Mouse (Mus musculus) CH12.LX (cell line): ENCODE measurements around the gene Slc31a1. TPM values are rescaled to one million over a fixed set of nuclear protein-coding genes. Genes with fewer than 3 reads are reported as not detected.

Source experiments
- DNase-seq: peaks from one replicate; pipeline ENCODE4 v3.0.0-alpha.2; 2013; ENCODE audit errors: extremely low read depth
- H3K27ac ChIP-seq: 2 replicates; pipeline ENCODE4 v1.5.1; 2012; ENCODE audit warnings: low read depth, mild to moderate bottlenecking, control low read depth, moderate library complexity; ENCODE audit not compliant: insufficient read depth
- H3K27me3 ChIP-seq: replicated peaks from 2 replicates; pipeline ENCODE3; 2012; ENCODE audit warnings: inconsistent platforms
- H3K36me3 ChIP-seq, 2 experiments: replicated peaks in 1 of 2; 2 replicates each; pipeline versions ENCODE3 to v1.6.1; 2012; ENCODE audit warnings: inconsistent platforms in 1 of 2, low read length in 1 of 2, mild to moderate bottlenecking in 1 of 2, mixed read lengths in 1 of 2, moderate library complexity in 1 of 2; ENCODE audit not compliant: control insufficient read depth in 1 of 2, insufficient read depth in 1 of 2
- H3K4me1 ChIP-seq, 2 experiments: 2 replicates each; pipeline ENCODE4 v1.6.1; 2012; ENCODE audit warnings: inconsistent platforms in 1 of 2, moderate library complexity in 1 of 2; ENCODE audit not compliant: insufficient read depth in 2 of 2, control insufficient read depth in 1 of 2
- H3K4me2 ChIP-seq: 2 replicates; pipeline ENCODE4 v1.6.1; 2012; ENCODE audit warnings: low read depth, mild to moderate bottlenecking, control low read depth; ENCODE audit not compliant: poor library complexity, insufficient read depth, severe bottlenecking
- H3K4me3 ChIP-seq, 3 experiments: fragments of 150-350 bp in 1 of 3; sonication (generic) in 1 of 3; replicated peaks in 1 of 3; 2 replicates each; pipeline versions ENCODE3 to v1.5.1; 2011 to 2012; ENCODE audit warnings: low read depth in 2 of 3, low read length in 2 of 3, mild to moderate bottlenecking in 2 of 3, moderate library complexity in 2 of 3, control low read depth in 1 of 3, improper control_type of control experiment in 1 of 3, inconsistent platforms in 1 of 3, mixed read lengths in 1 of 3; ENCODE audit not compliant: poor library complexity in 1 of 3
- H3K79me2 ChIP-seq: replicated peaks from 2 replicates; pipeline ENCODE4 v1.6.1; 2012; ENCODE audit warnings: mild to moderate bottlenecking, moderate library complexity; ENCODE audit not compliant: control insufficient read depth, poor library complexity, insufficient read depth, severe bottlenecking; ENCODE audit errors: extremely low read depth
- H3K9ac ChIP-seq: 2 replicates; pipeline ENCODE4 v1.6.1; 2012; ENCODE audit warnings: low read depth, mild to moderate bottlenecking, control low read depth, moderate library complexity; ENCODE audit not compliant: insufficient read depth
- H3K9me3 ChIP-seq: replicated peaks from 2 replicates; pipeline ENCODE3; 2012; ENCODE audit warnings: low read length, inconsistent platforms, mixed read lengths
- BHLHE40 ChIP-seq: IDR thresholded peaks from 2 replicates; pipeline ENCODE4 v1.6.1; 2011; ENCODE audit warnings: mild to moderate bottlenecking, low read depth, low read length, improper control_type of control experiment
- CHD1 ChIP-seq: IDR thresholded peaks from 2 replicates; pipeline ENCODE4 v1.6.1; 2012; ENCODE audit warnings: low read depth, low read length, improper control_type of control experiment, inconsistent platforms
- CHD2 ChIP-seq: IDR thresholded peaks from 2 replicates; pipeline ENCODE4 v1.6.1; 2011; ENCODE audit warnings: low read length, improper control_type of control experiment
- CTCF ChIP-seq, 2 experiments: IDR thresholded peaks in 1 of 2; conservative IDR thresholded peaks in 1 of 2; 2 replicates each; pipeline ENCODE4 v1.5.1; 2011 to 2012; ENCODE audit warnings: low read depth in 2 of 2, low read length in 2 of 2, improper control_type of control experiment in 1 of 2, inconsistent platforms in 1 of 2, mild to moderate bottlenecking in 1 of 2, moderate library complexity in 1 of 2
- ELF1 ChIP-seq: IDR thresholded peaks from 2 replicates; pipeline ENCODE4 v1.6.1; 2014; ENCODE audit warnings: low read depth, mild to moderate bottlenecking, inconsistent platforms, low read length, improper control_type of control experiment
- EP300 ChIP-seq: IDR thresholded peaks from 2 replicates; pipeline ENCODE4 v1.6.1; 2011; ENCODE audit warnings: low read length, improper control_type of control experiment
- IRF4 ChIP-seq: IDR thresholded peaks from 2 replicates; pipeline ENCODE4 v1.6.1; 2014; ENCODE audit warnings: low read depth, mild to moderate bottlenecking, inconsistent platforms, low read length, improper control_type of control experiment
- JUN ChIP-seq: IDR thresholded peaks from 2 replicates; pipeline ENCODE4 v1.6.1; 2011; ENCODE audit warnings: low read depth, mild to moderate bottlenecking, low read length, improper control_type of control experiment, moderate library complexity; ENCODE audit not compliant: insufficient read depth
- JUND ChIP-seq: conservative IDR thresholded peaks from 2 replicates; pipeline ENCODE4 v1.6.1; 2011; ENCODE audit warnings: low read depth, low read length, improper control_type of control experiment
- KAT2A ChIP-seq: IDR thresholded peaks from 2 replicates; pipeline ENCODE4 v1.6.1; 2012; ENCODE audit warnings: low read length, improper control_type of control experiment, inconsistent platforms; ENCODE audit not compliant: insufficient replicate concordance
- MAX ChIP-seq: IDR thresholded peaks from 2 replicates; pipeline ENCODE4 v1.6.1; 2011; ENCODE audit warnings: low read length, improper control_type of control experiment
- MEF2A ChIP-seq: IDR thresholded peaks from 2 replicates; pipeline ENCODE4 v1.6.1; 2014; ENCODE audit warnings: low read depth, mild to moderate bottlenecking, inconsistent platforms, low read length, improper control_type of control experiment, borderline replicate concordance
- MXI1 ChIP-seq: IDR thresholded peaks from 2 replicates; pipeline ENCODE4 v1.6.1; 2011; ENCODE audit warnings: mild to moderate bottlenecking, low read depth, low read length, improper control_type of control experiment
- NELFE ChIP-seq: IDR thresholded peaks from 2 replicates; pipeline ENCODE4 v1.6.1; 2011; ENCODE audit warnings: low read depth, low read length, improper control_type of control experiment
- PAX5 ChIP-seq: IDR thresholded peaks from 2 replicates; pipeline ENCODE4 v1.6.1; 2012; ENCODE audit warnings: low read length, inconsistent platforms, mixed read lengths
- POLR2A ChIP-seq: IDR thresholded peaks from 2 replicates; pipeline ENCODE4 v1.6.1; 2011; ENCODE audit warnings: low read depth, mild to moderate bottlenecking, improper control_type of control experiment, low read length
- RCOR1 ChIP-seq: conservative IDR thresholded peaks from 2 replicates; pipeline ENCODE4 v1.6.1; 2012; ENCODE audit warnings: low read depth, mild to moderate bottlenecking, inconsistent platforms, low read length, improper control_type of control experiment
- SMC3 ChIP-seq: IDR thresholded peaks from 2 replicates; pipeline ENCODE4 v1.6.1; 2011; ENCODE audit warnings: low read depth, low read length, improper control_type of control experiment
- TCF12 ChIP-seq: IDR thresholded peaks from 2 replicates; pipeline ENCODE4 v1.6.1; 2014; ENCODE audit warnings: low read depth, mild to moderate bottlenecking, inconsistent platforms, low read length, improper control_type of control experiment
- ZC3H11A ChIP-seq: IDR thresholded peaks from 2 replicates; pipeline ENCODE4 v1.6.1; 2012; ENCODE audit warnings: low read depth, mild to moderate bottlenecking, inconsistent platforms, low read length, improper control_type of control experiment
- ZKSCAN1 ChIP-seq: IDR thresholded peaks from 2 replicates; pipeline ENCODE4 v1.6.1; 2012; ENCODE audit warnings: low read depth, inconsistent platforms, low read length, improper control_type of control experiment, borderline replicate concordance
- ZMIZ1 ChIP-seq: IDR thresholded peaks from 2 replicates; pipeline ENCODE4 v1.6.1; 2012; ENCODE audit warnings: low read depth, mild to moderate bottlenecking, inconsistent platforms, low read length, improper control_type of control experiment
- ZNF384 ChIP-seq: IDR thresholded peaks from 2 replicates; pipeline ENCODE4 v1.6.1; 2012; ENCODE audit warnings: low read depth, low read length, improper control_type of control experiment, inconsistent platforms
- dilution Hi-C: fragments of 300-500 bp; cut with MboI; formaldehyde crosslinking; loops from 2 replicates; pipeline ENCODE4 v1.14.3; 2020; ENCODE audit warnings: low sequenced_read_pairs; ENCODE audit not compliant: extremely low pct_unique_long_range_greater_than_20kb, extremely low pct_ligation_motif_present
- in situ Hi-C: fragments of 300-500 bp; cut with MboI; formaldehyde crosslinking; loops from 3 replicates; pipeline ENCODE4 v1.14.3; 2019; ENCODE audit warnings: low sequenced_read_pairs, low pct_ligation_motif_present, low pct_unique_long_range_greater_than_20kb, mixed read lengths
- polyA plus RNA-seq: library from polyadenylated mRNA; unstranded; fragments of >175 nt; gene quantifications from 2 replicates; pipeline ENCODE4 v1.2.1, GENCODE M21; 2012; ENCODE audit warnings: low read depth; ENCODE audit not compliant: insufficient read length
- total RNA-seq, 2 experiments: library from RNA; depleted of rRNA; stranded (reverse); fragments of 300-350 nt in 1 of 2; fragments of >200 nt in 1 of 2; gene quantifications; 2 replicates each; pipeline ENCODE4 v1.2.3; 2012 to 2014

Slc31a1 gene
- total and polyA plus RNA-seq, 3 experiments: 14.0 to 32.5 (median 19.7) TPM

GRCm38 (mm10) chr4:62362437-62362836 is 1.9 kb downstream of the Slc31a1 start:
- peaks cover 32% of the 10 kb centered on the region for H3K79me2 ChIP-seq
- dilution Hi-C loops: no loop called here
- in situ Hi-C loops: no loop called here
- H3K27ac ChIP-seq: no peak overlapping the region
- peaks cover 0 to 12% of the 10 kb centered on the region in 2 experiments for H3K36me3 ChIP-seq
- H3K27me3 ChIP-seq: no peaks in the 10 kb centered on the region
- peak; percentile 80 for TF ChIP-seq ZNF384
- no peak for TF ChIP-seq RCOR1
- no peak for TF ChIP-seq CHD2
- TF ChIP-seq MAX: no peak
- no peak for TF ChIP-seq ZC3H11A
- 0 out of 2 replicates have a peak, but pooled peaks have one; percentile 36 for TF ChIP-seq EP300
- TF ChIP-seq TCF12: 0 out of 2 replicates have a peak, but pooled peaks have one; percentile 26
- no peak overlapping the region; the same call in 1 of the 2 replicates for H3K4me2 ChIP-seq
- DNase-seq: peak; percentile 44
- H3K9ac ChIP-seq: peak overlapping the region; percentile 39
- peaks cover 2 to 29% of the 10 kb centered on the region in 2 experiments; a peak in 2 of 4 replicates for H3K4me1 ChIP-seq
- no peaks in the 10 kb centered on the region for H3K9me3 ChIP-seq
- H3K4me3 ChIP-seq: no peak overlapping the region

- Histone ChIP-seq H3K9me3 (no peaks in the 10 kb centered on the region), H3K79me2 (peaks cover 18% of the 10 kb centered on the region), H3K36me3 (peaks cover 0 to 16% of the 10 kb centered on the region in 2 experiments), H3K27me3 (no peaks in the 10 kb centered on the region), H3K9ac (no peak overlapping the region), H3K4me2 (no peak overlapping the region), H3K4me3 (no peak overlapping the region), H3K4me1 (peaks cover under 1 to 20% of the 10 kb centered on the region in 2 experiments; a peak in 2 of 4 replicates), H3K27ac (no peak overlapping the region)
- no peak for DNase-seq
- TF ChIP-seq ZC3H11A: no peak
- TF ChIP-seq MEF2A: no peak
- no peak for TF ChIP-seq ZMIZ1
- no peak for TF ChIP-seq JUN
- TF ChIP-seq SMC3: no peak
- no peak for TF ChIP-seq IRF4
- TF ChIP-seq MXI1: no peak
- no peak for TF ChIP-seq PAX5
- TF ChIP-seq CTCF (conservative IDR thresholded peaks at IDR 0.05 in 1 of 2, IDR thresholded peaks at IDR 0.05 in 1 of 2; ENCODE audit: low read depth in 2 of 2, low read length in 2 of 2): no peak
- no peak for TF ChIP-seq NELFE
- TF ChIP-seq ELF1: no peak
- no peak for TF ChIP-seq ZKSCAN1
- TF ChIP-seq JUND: no peak
- no peak for TF ChIP-seq KAT2A
- no peak for TF ChIP-seq POLR2A
- no peak for TF ChIP-seq BHLHE40
- TF ChIP-seq CHD1: no peak
- dilution Hi-C loops: no loop called here
- in situ Hi-C loops: no loop called here
Measured at GRCm38 (mm10) chr4:62364299-62364698, 3.8 kb downstream of the Slc31a1 start.
